Mouse (Mus musculus) cortical plate, adult 2 months (tissue): ENCODE data around the gene Cog4. TPM values are rescaled to one million over a fixed set of nuclear protein-coding genes. Genes with fewer than 3 reads are reported as not detected.

Experiments
- H3K27ac ChIP-seq: fragments of 200-500 bp; 2 replicates; pipeline ENCODE4 v1.5.1; 2012; ENCODE audit warnings: low read length, control low read depth, inconsistent platforms; ENCODE audit not compliant: insufficient read depth
- H3K4me1 ChIP-seq: fragments of 200-500 bp; 2 replicates; pipeline ENCODE4 v1.6.1; 2011; ENCODE audit warnings: low read length; ENCODE audit not compliant: control insufficient read depth, insufficient read depth
- H3K4me3 ChIP-seq: fragments of 200-500 bp; 2 replicates; pipeline ENCODE4 v1.5.1; 2011; ENCODE audit warnings: mild to moderate bottlenecking, low read length, control low read depth; ENCODE audit not compliant: insufficient read depth
- CTCF ChIP-seq: fragments of 200-500 bp; IDR thresholded peaks from 2 replicates; pipeline ENCODE4 v1.5.1; 2011; ENCODE audit warnings: mild to moderate bottlenecking, control low read depth, low read length; ENCODE audit not compliant: insufficient read depth; ENCODE audit errors: extremely low read depth
- POLR2A ChIP-seq: fragments of 200-500 bp; IDR thresholded peaks from 2 replicates; pipeline ENCODE4 v1.6.1; 2011; ENCODE audit warnings: mild to moderate bottlenecking, low read length, control low read depth; ENCODE audit not compliant: insufficient read depth; ENCODE audit errors: extremely low read depth
- polyA plus RNA-seq: library from polyadenylated mRNA; depleted of rRNA; stranded (reverse); fragments of >200 nt; gene quantifications from 2 replicates; pipeline ENCODE4 v1.2.3, GENCODE M21; 2012

The Cog4 gene
- polyA plus RNA-seq, 1 experiment: 41.8 TPM

- no peaks in the 10 kb centered on the region for H3K4me1 ChIP-seq
- TF ChIP-seq POLR2A: no peak
- no peak for TF ChIP-seq CTCF
- H3K4me3 ChIP-seq: no peak overlapping the region
- H3K27ac ChIP-seq: no peak overlapping the region
Measured at GRCm38 (mm10) chr8:110887551-110887950, 41.2 kb downstream of the Cog4 start.

DNA sequence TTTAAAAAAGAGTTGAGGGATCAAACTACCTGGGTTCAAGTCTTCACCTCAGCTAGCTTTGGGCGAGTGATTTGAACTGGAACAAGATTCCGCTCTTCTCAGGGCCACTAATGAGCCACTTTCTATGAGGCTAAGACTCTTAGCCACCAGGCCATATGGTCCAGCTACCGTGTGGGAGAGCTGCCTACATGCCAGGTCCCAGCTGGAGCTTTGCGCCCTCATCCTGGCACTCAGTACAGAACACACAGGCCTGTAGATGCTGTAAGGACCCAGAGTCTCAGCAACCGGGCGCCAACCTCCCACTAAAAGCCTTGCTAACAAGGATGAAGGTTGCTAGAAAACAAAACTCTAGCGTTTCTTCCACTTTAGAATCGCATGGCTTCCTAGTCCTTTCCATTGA is 42.0 kb downstream of the Cog4 start:
- TF ChIP-seq CTCF: no peak
- TF ChIP-seq POLR2A: no peak
- Histone ChIP-seq H3K27ac (no peak overlapping the region), H3K4me1 (no peaks in the 10 kb centered on the region), H3K4me3 (no peak overlapping the region)

DNA sequence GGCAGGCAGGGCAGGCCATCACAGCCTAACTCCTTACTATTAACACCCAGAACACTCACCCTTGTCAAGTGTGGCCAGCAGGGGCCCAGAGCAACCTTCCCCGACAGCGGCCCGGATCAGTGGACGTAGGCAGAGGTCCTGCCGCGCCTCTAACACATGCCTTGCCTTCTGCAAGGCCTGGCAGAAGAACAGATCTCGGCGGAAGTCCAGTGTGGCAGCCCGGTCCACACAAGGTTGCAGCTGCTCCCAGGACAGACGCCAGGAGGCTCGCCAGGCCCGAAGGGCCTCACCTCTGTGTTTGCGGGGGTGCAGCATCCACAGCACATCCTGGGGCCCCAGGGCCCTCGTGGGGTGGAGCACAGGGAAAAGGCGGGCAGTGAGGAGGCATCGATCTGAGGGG is 42.5 kb downstream of the Cog4 start:
- no peak overlapping the region for H3K27ac ChIP-seq
- no peak for TF ChIP-seq CTCF
- H3K4me1 ChIP-seq: no peaks in the 10 kb centered on the region
- no peak overlapping the region for H3K4me3 ChIP-seq

- no peak overlapping the region for H3K4me3 ChIP-seq
- H3K4me1 ChIP-seq: no peaks in the 10 kb centered on the region
- H3K27ac ChIP-seq: no peak overlapping the region
- TF ChIP-seq POLR2A: no peak
- TF ChIP-seq CTCF: no peak
Measured at GRCm38 (mm10) chr8:110889904-110890470, 43.6 kb downstream of the Cog4 start.

- Histone ChIP-seq H3K4me3 (no peak overlapping the region), H3K4me1 (no peaks in the 10 kb centered on the region), H3K27ac (no peak overlapping the region)
- TF ChIP-seq CTCF (no peak), POLR2A (no peak)
Measured at GRCm38 (mm10) chr8:110892040-110892439, 45.6 kb downstream of the Cog4 start.

GRCm38 (mm10) chr8:110892913-110893312 is 46.5 kb downstream of the Cog4 start:
- TF ChIP-seq CTCF: no peak
- TF ChIP-seq POLR2A: no peak
- Histone ChIP-seq H3K4me3 (no peak overlapping the region), H3K27ac (no peak overlapping the region), H3K4me1 (no peaks in the 10 kb centered on the region)

GRCm38 (mm10) chr8:110894851-110895250 is 48.5 kb downstream of the Cog4 start:
- no peak overlapping the region for H3K4me3 ChIP-seq
- H3K4me1 ChIP-seq: no peaks in the 10 kb centered on the region
- no peak overlapping the region for H3K27ac ChIP-seq
- TF ChIP-seq POLR2A: no peak
- no peak for TF ChIP-seq CTCF

GRCm38 (mm10) chr8:110895254-110895653 is 48.9 kb downstream of the Cog4 start:
- no peak for TF ChIP-seq POLR2A
- no peak for TF ChIP-seq CTCF
- Histone ChIP-seq H3K27ac (no peak overlapping the region), H3K4me1 (no peaks in the 10 kb centered on the region), H3K4me3 (no peak overlapping the region)

GRCm38 (mm10) chr8:110895812-110896211 is 49.4 kb downstream of the Cog4 start:
- Histone ChIP-seq H3K4me1 (no peaks in the 10 kb centered on the region), H3K27ac (no peak overlapping the region), H3K4me3 (no peak overlapping the region)
- no peak for TF ChIP-seq POLR2A
- TF ChIP-seq CTCF: no peak

DNA sequence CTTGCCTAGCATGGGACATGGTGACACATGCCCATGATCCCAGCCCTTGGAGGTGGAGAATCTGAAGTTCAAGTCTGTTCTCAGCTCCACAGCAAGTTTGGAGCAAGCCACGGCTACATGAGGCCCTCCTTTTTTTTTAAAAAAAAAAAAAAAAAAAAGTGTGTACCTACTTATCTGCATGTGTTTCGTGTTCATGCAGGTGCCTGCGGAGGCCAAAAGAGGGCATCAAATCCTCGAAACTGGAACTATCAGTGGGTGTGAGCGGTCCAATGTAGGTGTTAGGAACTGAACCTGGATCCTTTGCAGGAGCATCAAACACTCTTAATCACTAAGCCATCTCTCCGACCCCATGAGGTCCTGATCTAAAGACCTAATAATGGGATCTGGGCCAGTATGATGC is 51.1 kb downstream of the Cog4 start:
- H3K27ac ChIP-seq: no peak overlapping the region
- H3K4me3 ChIP-seq: no peak overlapping the region
- H3K4me1 ChIP-seq: no peaks in the 10 kb centered on the region
- TF ChIP-seq POLR2A (no peak), CTCF (no peak)

- H3K4me3 ChIP-seq: no peak overlapping the region
- H3K27ac ChIP-seq: no peak overlapping the region
- no peaks in the 10 kb centered on the region for H3K4me1 ChIP-seq
- no peak for TF ChIP-seq POLR2A
- TF ChIP-seq CTCF: no peak
Measured at GRCm38 (mm10) chr8:110901056-110901455, 54.7 kb downstream of the Cog4 start.
